Mouse (Mus musculus) forebrain, embryonic 12.5 days (tissue): ENCODE measurements around the gene 0610030E20Rik. TPM values are rescaled to one million over a fixed set of nuclear protein-coding genes. Genes with fewer than 3 reads are reported as not detected.

ENCODE experiments used
- ATAC-seq: fragments of 200-750 bp; cut with Nextera tagmentation; 2 replicates; pipeline ENCODE4 v1.8.0; 2017; ENCODE audit warnings: moderate TSS enrichment; ENCODE audit not compliant: low FRiP score
- H3K27ac ChIP-seq: fragments of 300-500 bp; sonication (generic); 2 replicates; pipeline ENCODE4 v1.5.1; 2016; ENCODE audit warnings: mild to moderate bottlenecking
- H3K27me3 ChIP-seq: fragments of 300-500 bp; sonication (generic); 2 replicates; pipeline ENCODE4 v1.6.1; 2016; ENCODE audit warnings: mild to moderate bottlenecking
- H3K36me3 ChIP-seq: fragments of 300-500 bp; sonication (generic); replicated peaks from 2 replicates; pipeline ENCODE4 v1.6.1; 2016; ENCODE audit warnings: mild to moderate bottlenecking
- H3K4me1 ChIP-seq: fragments of 300-500 bp; sonication (generic); 2 replicates; pipeline ENCODE4 v1.6.1; 2016
- H3K4me2 ChIP-seq: fragments of 300-500 bp; sonication (generic); 2 replicates; pipeline ENCODE4 v1.6.1; 2016; ENCODE audit warnings: mild to moderate bottlenecking, moderate library complexity
- H3K4me3 ChIP-seq: fragments of 300-500 bp; sonication (generic); replicated peaks from 2 replicates; pipeline ENCODE4 v1.5.1; 2016; ENCODE audit warnings: mild to moderate bottlenecking
- H3K9ac ChIP-seq: fragments of 300-500 bp; sonication (generic); 2 replicates; pipeline ENCODE4 v1.6.1; 2016; ENCODE audit warnings: mild to moderate bottlenecking
- H3K9me3 ChIP-seq: fragments of 300-500 bp; sonication (generic); 2 replicates; pipeline ENCODE4 v1.6.1; 2016
- WGBS: fragments of 180-500 bp; shearing (Covaris S2); methylation state at CpG from one replicate; pipeline ENCODE4 v1.1.7; 2016; 5-methylcytosine and 5-hydroxymethylcytosine counted together
- polyA plus RNA-seq: library from polyadenylated mRNA; unstranded; fragments of >200 nt; fragmentation: Nextera tagmentation; extraction: Ambion mirVana; gene quantifications from 2 replicates; pipeline ENCODE4 v1.2.1, GENCODE M21; 2016

The 0610030E20Rik gene
- polyA plus RNA-seq, 1 experiment from 2014 or later: 30.4 TPM

DNA sequence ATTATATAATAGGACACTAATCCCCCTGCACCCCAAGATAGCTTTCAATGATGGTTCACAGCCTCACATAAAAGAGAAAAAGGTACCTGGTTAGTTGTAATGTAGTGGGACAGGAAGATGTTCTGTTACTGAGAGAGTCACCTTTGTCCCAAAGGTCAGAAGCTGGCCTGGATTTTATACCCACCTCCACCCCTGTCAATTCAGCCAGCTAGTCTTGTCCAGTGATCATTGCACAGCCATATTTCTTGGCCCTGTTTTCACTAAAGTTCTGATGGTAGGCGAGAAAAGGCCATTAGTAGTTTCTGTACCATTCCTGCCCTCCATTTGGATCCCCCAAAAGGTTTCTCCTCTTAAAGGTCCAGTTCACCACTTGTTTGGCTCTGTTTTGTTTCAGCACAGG is 6.9 kb downstream of the 0610030E20Rik start:
- no peak overlapping the region for H3K27ac ChIP-seq
- peaks cover 33% of the 10 kb centered on the region for H3K36me3 ChIP-seq
- H3K27me3 ChIP-seq: peaks cover 6% of the 10 kb centered on the region; the same call in 1 of the 2 replicates
- H3K9me3 ChIP-seq: no peaks in the 10 kb centered on the region
- H3K4me1 ChIP-seq: peaks cover 22% of the 10 kb centered on the region
- H3K4me3 ChIP-seq: no peak overlapping the region
- H3K4me2 ChIP-seq: no peak overlapping the region
- WGBS: 61% methylated on average over 1 of the region's 1 CpGs
- no peak for ATAC-seq
- H3K9ac ChIP-seq: no peak overlapping the region

DNA sequence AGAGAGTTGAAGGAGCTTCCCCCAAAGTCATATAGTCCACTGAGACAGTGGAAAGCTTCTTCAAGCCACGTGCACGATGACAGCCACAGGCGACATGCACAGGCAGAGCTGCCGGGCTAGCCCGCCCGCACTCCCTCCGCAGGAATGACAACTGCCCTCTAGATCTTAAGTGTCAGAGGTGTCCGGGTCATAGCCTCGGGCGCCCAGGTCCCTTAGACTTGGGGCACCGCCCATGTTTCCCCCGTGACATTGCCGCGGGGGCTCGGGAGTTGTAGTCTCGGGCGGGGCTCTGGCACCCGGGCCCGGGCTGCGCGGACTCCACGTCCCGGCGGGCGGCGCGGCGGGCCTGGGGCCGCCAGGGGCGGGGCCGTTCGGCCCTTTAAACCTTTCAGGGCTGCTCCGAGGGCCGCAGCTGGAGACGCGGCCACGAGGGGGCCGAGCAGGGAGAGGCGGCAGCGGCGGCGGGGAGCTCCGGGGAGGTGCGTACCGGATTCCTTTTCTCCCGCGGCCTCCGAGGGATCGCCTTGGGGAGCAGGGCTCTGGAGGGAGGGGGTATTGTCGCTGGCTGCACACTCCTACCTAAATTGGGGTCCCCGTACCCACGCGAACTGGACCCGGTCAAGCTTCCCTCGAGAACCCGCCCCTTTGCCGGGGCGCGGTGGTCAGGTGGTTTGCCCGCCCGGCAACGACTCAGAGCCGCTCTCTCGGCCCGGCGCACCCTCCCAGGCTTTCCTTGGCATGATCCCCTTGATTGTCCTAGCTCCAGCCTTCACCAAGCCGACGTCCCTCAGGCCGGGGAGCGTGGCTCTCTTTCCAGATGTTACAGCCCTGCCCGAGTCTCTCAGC is 8.2 kb downstream of the 0610030E20Rik start, which contains the start of gene Tmem150a:
Tmem150a (plus strand) TSS at position 382 of the 846 bp plus-strand sequence.
- Histone ChIP-seq H3K9me3 (no peaks in the 10 kb centered on the region), H3K27ac (no peak within 1 kb of the TSS), H3K4me3 (peak within 1 kb of the TSS; percentile 54), H3K9ac (peak within 1 kb of the TSS; percentile 67), H3K4me1 (peaks cover 23% of the 10 kb centered on the region), H3K27me3 (peaks cover 6% of the 10 kb centered on the region; the same call in 1 of the 2 replicates), H3K4me2 (peak within 1 kb of the TSS; percentile 96), H3K36me3 (peaks cover 32% of the 10 kb centered on the region)
- peak; percentile 91 for ATAC-seq
- WGBS: under 1% methylated on average over 71 of the region's 71 CpGs

DNA sequence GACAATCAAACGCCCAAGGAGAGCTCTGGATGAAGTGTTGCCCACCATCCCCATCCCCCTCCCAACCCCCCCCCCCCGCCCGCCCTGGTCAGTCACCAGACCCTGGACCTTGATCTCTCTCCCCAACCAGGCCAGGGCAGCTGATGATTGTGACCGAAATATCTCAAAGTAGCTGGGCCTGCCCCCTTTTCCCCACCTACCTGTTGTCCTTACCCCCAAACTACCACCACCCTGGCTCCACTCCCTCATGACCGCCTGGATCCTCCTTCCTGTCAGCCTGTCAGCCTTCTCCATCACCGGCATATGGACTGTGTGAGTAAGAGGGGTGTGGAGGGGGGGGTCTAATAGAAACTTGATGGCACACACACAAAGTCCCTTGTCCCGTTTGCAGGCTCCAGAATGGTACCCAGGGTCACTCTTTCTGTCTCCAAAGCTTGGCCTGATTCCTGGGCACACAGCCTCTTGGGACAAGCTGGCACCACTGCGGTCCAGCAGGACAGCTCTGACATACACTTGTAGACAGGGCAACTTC is 8.9 kb downstream of the 0610030E20Rik start:
- Histone ChIP-seq H3K27me3 (peaks cover 6% of the 10 kb centered on the region; the same call in 1 of the 2 replicates), H3K9me3 (no peaks in the 10 kb centered on the region), H3K9ac (peak overlapping the region; percentile 67), H3K27ac (no peak overlapping the region), H3K4me2 (peak overlapping the region; percentile 96), H3K36me3 (peaks cover 29% of the 10 kb centered on the region), H3K4me1 (peaks cover 27% of the 10 kb centered on the region), H3K4me3 (peak overlapping the region; percentile 54)
- 39% methylated on average over 8 of the region's 8 CpGs for WGBS
- peak; percentile 12 for ATAC-seq

DNA sequence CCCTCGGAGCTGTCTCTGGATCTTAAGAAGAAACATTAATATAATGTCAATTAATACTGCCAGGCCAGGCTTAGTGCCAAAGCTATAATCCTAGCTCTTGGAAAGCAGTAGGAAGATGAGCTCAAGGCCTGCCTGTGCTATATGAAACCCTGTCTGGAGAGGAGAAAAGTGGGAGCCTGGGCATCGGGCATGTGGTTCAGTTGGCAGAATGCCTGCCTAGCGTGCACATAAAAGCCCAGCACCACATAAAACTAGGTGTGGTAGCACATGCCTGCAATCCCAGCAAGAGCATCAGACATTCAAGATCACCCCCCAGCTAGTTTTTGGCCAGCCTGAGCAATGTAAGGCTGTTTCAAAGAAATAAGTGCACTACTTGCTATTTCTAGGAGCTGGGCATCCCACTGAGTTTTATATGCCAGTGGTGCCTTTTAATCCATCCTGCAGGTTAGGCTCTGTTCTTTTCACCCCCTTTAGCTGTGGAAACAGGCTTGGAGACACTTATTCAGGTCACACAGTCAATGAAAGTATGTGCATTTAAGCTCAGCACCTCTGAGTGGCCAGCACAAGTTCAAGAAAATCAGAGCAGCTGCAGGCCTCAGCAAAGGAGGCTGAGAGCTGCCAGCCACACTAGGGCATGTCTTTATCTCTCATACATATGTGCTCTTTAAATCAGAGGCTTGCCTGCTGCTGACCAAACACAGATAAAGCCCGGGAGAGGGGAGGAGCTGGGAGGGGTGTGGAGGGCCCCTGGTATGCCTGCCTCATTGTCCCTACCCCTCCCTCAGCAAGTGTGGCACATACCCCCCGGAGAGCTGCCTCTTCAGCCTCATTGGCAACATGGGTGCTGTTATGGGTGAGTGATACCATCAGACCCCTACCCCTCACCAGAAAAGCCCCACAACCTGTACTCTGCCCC is 10.3 kb downstream of the 0610030E20Rik start:
- ATAC-seq: no peak
- Histone ChIP-seq H3K4me1 (peaks cover 35% of the 10 kb centered on the region), H3K36me3 (peaks cover 29% of the 10 kb centered on the region), H3K4me3 (no peak overlapping the region), H3K27me3 (peaks cover 6% of the 10 kb centered on the region; the same call in 1 of the 2 replicates), H3K27ac (no peak overlapping the region), H3K4me2 (no peak overlapping the region), H3K9me3 (no peaks in the 10 kb centered on the region), H3K9ac (no peak overlapping the region)
- 86% methylated on average over 5 of the region's 5 CpGs for WGBS

DNA sequence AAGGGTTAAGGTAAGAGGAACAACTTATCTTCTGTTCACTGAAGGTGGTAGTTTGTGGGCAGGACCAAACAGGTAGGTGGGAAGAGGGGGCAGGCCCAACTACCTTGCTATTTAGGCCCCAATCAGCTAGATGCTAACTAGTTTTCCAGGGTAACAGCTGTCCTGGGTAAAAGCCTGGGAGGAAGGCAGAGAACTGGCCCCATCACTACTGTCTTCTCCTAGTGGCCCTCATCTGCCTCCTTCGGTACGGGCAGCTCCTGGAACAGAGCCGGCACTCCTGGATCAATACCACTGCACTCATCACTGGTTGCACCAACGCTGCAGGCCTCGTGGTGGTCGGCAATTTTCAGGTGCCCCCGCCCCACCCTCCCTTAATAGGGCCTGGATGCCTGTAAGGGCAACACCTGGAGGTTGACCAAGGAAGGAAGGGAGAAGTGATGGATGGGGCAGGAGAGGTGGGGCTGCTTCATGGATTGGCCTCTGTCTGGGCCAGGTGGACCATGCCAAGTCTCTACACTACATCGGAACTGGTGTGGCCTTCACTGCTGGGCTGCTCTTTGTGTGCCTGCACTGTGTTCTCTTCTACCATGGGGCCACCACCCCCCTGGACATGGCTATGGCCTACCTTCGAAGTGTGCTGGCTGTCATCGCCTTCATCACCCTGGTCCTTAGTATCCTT is 11.1 kb downstream of the 0610030E20Rik start:
- ATAC-seq: no peak
- Histone ChIP-seq H3K9ac (no peak overlapping the region), H3K4me3 (no peak overlapping the region), H3K27me3 (peaks cover 4% of the 10 kb centered on the region; the same call in 1 of the 2 replicates), H3K4me2 (no peak overlapping the region), H3K4me1 (peaks cover 39% of the 10 kb centered on the region), H3K27ac (no peak overlapping the region), H3K36me3 (peaks cover 29% of the 10 kb centered on the region), H3K9me3 (no peaks in the 10 kb centered on the region)
- 87% methylated on average over 10 of the region's 10 CpGs for WGBS

DNA sequence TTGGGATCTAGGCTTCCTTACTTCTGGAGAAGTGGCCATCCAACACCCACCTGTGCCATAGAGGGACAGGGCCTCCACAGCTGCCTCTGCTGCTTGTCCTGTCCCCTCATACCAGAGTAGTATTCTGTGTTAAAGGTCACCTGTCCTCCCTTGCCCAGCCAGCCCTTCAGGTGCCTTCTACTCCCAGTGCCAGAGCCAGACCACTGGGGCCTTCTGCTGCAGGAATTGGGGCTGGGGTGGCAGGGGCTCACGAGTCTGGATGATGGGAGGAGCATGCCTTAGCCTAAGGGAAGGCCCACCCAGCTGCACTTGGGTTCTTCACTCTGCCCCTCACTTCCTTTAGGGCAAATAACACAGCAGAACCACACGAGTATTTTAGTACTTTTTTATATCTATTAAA is 12.2 kb downstream of the 0610030E20Rik start:
- no peak overlapping the region for H3K9ac ChIP-seq
- no peak overlapping the region for H3K27ac ChIP-seq
- H3K27me3 ChIP-seq: no peaks in the 10 kb centered on the region
- 66% methylated on average over 2 of the region's 2 CpGs for whole genome bisulfite sequencing
- peaks cover 39% of the 10 kb centered on the region for H3K4me1 ChIP-seq
- H3K36me3 ChIP-seq: peaks cover 29% of the 10 kb centered on the region
- H3K4me2 ChIP-seq: no peak overlapping the region
- no peaks in the 10 kb centered on the region for H3K9me3 ChIP-seq
- ATAC-seq: no peak
- no peak overlapping the region for H3K4me3 ChIP-seq

DNA sequence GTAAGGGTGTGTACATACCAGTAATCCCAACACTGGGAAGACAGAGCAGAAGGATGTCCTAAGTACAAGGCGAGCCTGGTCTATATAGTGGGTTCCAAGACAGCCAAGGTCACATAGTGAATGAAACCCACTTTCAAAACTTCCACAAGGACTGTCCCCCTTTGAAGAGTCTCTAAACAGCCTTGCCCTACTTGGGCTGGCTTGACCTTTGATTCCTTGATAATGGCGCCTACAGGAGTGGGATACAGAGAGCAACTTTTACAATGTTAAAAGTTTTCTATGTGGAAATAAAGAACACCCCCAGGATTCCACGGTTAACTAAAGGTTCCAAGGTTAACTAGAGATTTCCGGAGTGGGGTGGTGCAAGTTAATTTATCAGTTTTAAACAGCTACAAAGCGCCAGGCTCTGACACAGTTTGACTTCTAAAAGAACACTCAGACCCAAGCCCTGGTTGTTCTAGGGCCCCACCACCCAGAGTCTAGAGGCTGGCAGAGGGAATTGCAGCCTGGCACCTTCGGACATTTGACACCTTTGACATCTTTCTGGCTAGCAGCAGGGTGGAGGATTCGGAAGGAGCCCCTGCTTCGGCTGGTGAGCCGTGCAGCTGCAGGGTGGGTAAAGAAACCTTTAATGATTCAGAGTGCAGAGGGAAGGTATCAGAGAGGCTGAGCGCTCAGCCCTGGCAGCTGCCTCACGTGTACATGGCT is 12.9 kb downstream of the 0610030E20Rik start:
- H3K27ac ChIP-seq: no peak overlapping the region
- ATAC-seq: no peak
- no peak overlapping the region for H3K4me2 ChIP-seq
- 87% methylated on average over 11 of the region's 11 CpGs for WGBS
- H3K27me3 ChIP-seq: 0 out of 2 replicates have a peak, but pooled peaks cover 3% of the 10 kb centered on the region
- peaks cover 29% of the 10 kb centered on the region for H3K36me3 ChIP-seq
- H3K4me3 ChIP-seq: no peak overlapping the region
- H3K4me1 ChIP-seq: peaks cover 32% of the 10 kb centered on the region
- no peak overlapping the region for H3K9ac ChIP-seq
- H3K9me3 ChIP-seq: no peaks in the 10 kb centered on the region

DNA sequence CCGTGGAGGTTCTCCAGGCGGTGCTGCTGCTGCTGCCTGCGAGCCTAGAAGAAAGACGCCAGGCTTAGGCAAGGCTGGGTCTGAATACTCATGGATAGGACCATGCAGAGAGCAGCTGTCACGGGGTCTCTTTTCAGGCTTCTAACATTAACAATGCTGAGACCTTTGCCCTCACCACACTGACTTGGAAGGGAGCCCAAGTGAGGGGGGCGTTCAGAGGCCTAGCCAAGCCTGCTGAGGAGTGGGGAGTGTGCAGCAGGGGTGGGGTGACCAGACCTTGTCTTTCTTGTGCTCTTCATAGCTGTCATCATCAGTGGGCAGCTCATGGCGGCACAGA is 13.4 kb downstream of the 0610030E20Rik start:
- 83% methylated on average over 7 of the region's 7 CpGs for WGBS
- Histone ChIP-seq H3K9ac (no peak overlapping the region), H3K4me2 (no peak overlapping the region), H3K9me3 (no peaks in the 10 kb centered on the region), H3K4me3 (no peak overlapping the region), H3K36me3 (peaks cover 29% of the 10 kb centered on the region), H3K27ac (no peak overlapping the region), H3K4me1 (peaks cover 27% of the 10 kb centered on the region), H3K27me3 (0 out of 2 replicates have a peak, but pooled peaks cover 3% of the 10 kb centered on the region)
- no peak for ATAC-seq

DNA sequence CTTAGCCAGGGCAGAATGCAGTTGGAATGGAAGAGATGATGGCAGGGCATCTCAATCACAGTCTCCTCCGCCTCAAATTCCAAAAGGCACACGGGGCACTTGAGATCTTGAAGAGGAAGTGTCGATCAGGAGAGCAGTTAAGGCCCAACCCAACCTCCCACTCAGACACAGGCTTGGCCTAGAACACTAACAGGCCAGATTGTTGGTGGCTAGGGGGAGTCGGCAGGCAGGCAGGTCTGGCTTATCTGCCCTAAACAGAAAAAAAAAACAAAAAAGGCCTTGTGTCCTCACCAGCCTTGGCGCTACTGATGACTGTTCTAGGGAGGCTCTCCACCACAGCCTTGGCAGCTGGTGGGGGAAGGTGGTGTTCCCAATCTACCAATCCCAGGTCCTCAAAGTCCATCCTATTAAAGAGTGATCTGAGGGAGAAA is 14.0 kb downstream of the 0610030E20Rik start:
- WGBS: 78% methylated on average over 5 of the region's 5 CpGs
- Histone ChIP-seq H3K27ac (no peak overlapping the region), H3K9ac (peak overlapping the region; percentile 67; the same call in 1 of the 2 replicates), H3K36me3 (peaks cover 29% of the 10 kb centered on the region), H3K4me3 (peak overlapping the region; percentile 75), H3K4me2 (peak overlapping the region; percentile 81), H3K9me3 (no peaks in the 10 kb centered on the region), H3K4me1 (peaks cover 22% of the 10 kb centered on the region), H3K27me3 (0 out of 2 replicates have a peak, but pooled peaks cover 3% of the 10 kb centered on the region)
- ATAC-seq: no peak

DNA sequence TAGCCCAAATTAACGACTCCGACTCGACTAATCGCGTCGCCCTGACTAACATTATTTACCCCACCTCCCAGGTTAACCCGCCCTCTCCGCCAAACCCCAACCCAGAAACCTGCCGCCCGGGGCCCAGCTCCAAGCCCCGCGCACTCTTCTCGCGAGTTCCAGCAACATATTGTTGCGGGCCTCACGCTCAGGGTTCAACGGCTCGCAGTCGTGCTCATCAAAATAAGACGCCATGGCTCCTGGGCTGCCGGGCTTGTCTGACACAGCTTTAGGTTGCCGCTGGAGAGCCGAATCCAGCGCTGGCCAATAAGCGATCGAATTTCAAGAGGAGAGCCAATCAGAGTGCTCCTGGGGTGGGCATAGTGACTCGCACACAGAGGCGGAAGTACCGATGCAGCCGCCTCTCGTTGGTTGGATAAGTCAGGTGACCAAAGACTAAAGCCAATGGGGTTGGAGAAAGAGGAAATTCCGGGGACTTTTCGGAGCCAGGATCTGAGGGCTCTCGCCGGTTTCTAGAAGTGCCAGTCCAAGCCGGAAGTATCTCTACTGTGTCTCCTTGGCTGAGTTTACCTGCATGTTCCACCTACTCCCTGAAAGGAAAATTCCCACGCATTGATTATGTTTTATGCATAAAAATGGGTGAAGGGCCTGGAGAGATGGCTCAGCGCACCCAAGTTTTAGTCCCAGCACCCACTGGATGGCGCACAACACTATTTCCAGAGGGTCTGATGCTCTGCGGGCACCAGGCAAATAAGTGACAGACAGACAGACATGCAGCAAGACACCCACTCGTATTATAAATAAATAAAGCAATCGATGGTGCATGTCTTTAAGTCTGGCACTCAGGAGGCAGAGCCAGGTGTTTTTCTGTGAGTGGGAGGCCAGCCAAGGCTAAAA is 15.3 kb downstream of the 0610030E20Rik start:
- peak overlapping the region; percentile 67 for H3K9ac ChIP-seq
- peaks cover 4% of the 10 kb centered on the region; the same call in 1 of the 2 replicates for H3K27me3 ChIP-seq
- no peaks in the 10 kb centered on the region for H3K9me3 ChIP-seq
- peak overlapping the region; percentile 80 for H3K27ac ChIP-seq
- peak overlapping the region; percentile 75 for H3K4me3 ChIP-seq
- peak overlapping the region; percentile 81 for H3K4me2 ChIP-seq
- H3K4me1 ChIP-seq: peaks cover 18% of the 10 kb centered on the region
- under 1% methylated on average over 42 of the region's 42 CpGs for WGBS
- H3K36me3 ChIP-seq: peaks cover 29% of the 10 kb centered on the region
- peak; percentile 99 for ATAC-seq
